Mouse (Mus musculus) myocyte (in vitro differentiated cells): ENCODE measurements around the gene Cox6a2.

Source experiments
- CEBPB ChIP-seq: IDR thresholded peaks from 2 replicates; pipeline ENCODE4 v1.6.1; 2011; ENCODE audit warnings: mild to moderate bottlenecking, moderate library complexity; ENCODE audit not compliant: poor library complexity, insufficient read depth, severe bottlenecking
- E2F4 ChIP-seq: IDR thresholded peaks from one replicate; pipeline ENCODE4 v1.6.1; 2011; ENCODE audit warnings: mild to moderate bottlenecking, control low read depth, moderate library complexity; ENCODE audit not compliant: insufficient read depth
- MAX ChIP-seq: IDR thresholded peaks from one replicate; pipeline ENCODE4 v1.6.1; 2011; ENCODE audit warnings: low read depth, mild to moderate bottlenecking, control low read depth
- MYOD1 ChIP-seq, 3 experiments: IDR thresholded peaks; one replicate each; pipeline ENCODE4 v1.6.1; 2011; ENCODE audit warnings: control low read depth in 2 of 3, low read depth in 2 of 3, mild to moderate bottlenecking in 2 of 3, moderate library complexity in 1 of 3; ENCODE audit not compliant: insufficient read length in 2 of 3, control insufficient read depth in 1 of 3
- POLR2A ChIP-seq: IDR thresholded peaks from one replicate; pipeline ENCODE4 v1.6.1; 2011; ENCODE audit warnings: low read depth, mild to moderate bottlenecking, control low read depth, moderate library complexity; ENCODE audit not compliant: insufficient read length
- POLR2AphosphoS2 ChIP-seq: IDR thresholded peaks from one replicate; pipeline ENCODE4 v1.6.1; 2011; ENCODE audit warnings: low read depth, control low read depth; ENCODE audit not compliant: insufficient read length
- REST ChIP-seq: IDR thresholded peaks from one replicate; pipeline ENCODE4 v1.6.1; 2011; ENCODE audit warnings: mild to moderate bottlenecking, control low read depth, moderate library complexity; ENCODE audit not compliant: insufficient read depth, insufficient read length
- SRF ChIP-seq: IDR thresholded peaks from one replicate; pipeline ENCODE4 v1.6.1; 2011; ENCODE audit warnings: low read depth; ENCODE audit not compliant: control insufficient read depth, insufficient read length
- TCF12 ChIP-seq: IDR thresholded peaks from one replicate; pipeline ENCODE4 v1.6.1; 2011; ENCODE audit warnings: mild to moderate bottlenecking, control low read depth; ENCODE audit not compliant: poor library complexity, insufficient read depth, severe bottlenecking
- TCF3 ChIP-seq: IDR thresholded peaks from one replicate; pipeline ENCODE4 v1.6.1; 2011; ENCODE audit warnings: low read depth, control low read depth; ENCODE audit not compliant: insufficient read length
- USF1 ChIP-seq: IDR thresholded peaks from one replicate; pipeline ENCODE4 v1.6.1; 2011; ENCODE audit warnings: low read depth, mild to moderate bottlenecking, control low read depth, moderate library complexity

DNA sequence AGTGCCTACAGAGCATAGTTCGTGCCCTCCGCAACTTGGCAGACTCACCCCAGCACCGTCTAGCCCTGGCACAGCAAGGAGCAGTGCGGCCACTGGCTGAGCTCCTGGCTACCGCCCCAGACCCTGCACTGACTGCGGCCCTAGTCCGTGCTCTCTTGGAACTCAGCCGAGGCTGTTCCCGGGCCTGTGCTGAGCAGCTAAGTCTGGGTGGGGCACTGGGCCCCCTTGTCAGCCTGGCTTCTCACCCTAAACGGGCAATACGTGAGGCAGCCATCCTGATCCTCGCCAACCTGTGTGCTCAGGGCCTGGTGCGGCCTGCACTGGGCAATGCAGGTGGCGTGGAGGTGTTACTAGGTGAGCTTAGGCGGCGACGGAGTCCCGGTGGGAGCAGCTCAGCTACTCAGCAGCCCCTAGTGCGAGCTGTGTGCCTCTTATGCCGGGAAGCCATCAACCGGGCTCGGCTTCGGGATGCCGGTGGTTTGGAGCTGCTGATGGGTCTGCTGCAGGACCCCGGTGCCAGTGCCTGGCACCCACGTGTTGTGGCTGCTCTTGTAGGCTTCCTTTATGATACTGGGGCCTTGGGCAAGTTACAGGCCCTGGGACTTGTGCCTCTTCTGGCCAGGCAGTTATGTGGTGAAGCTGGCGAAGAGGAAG is 34.1 kb upstream of the Cox6a2 start:
- TF ChIP-seq POLR2A (no peak), POLR2AphosphoS2 (no peak), TCF12 (no peak), USF1 (no peak), MAX (no peak), REST (no peak), E2F4 (no peak), CEBPB (no peak), TCF3 (no peak), SRF (no peak), MYOD1 (IDR thresholded peaks at IDR 0.05; ENCODE audit: control insufficient read depth in 1 of 3, insufficient read length in 2 of 3, low read depth in 2 of 3) (no peak)
